Mouse (Mus musculus) erythroid progenitor cell, adult 5-6 weeks (primary cell): ENCODE measurements around the gene Brca2. TPM values are rescaled to one million over a fixed set of nuclear protein-coding genes. Genes with fewer than 3 reads are reported as not detected.

Source experiments
- ATAC-seq: replicated peaks from 2 replicates; pipeline ENCODE4 v1.8.0; 2016; ENCODE audit warnings: moderate number of reproducible peaks, mild to moderate bottlenecking, moderate TSS enrichment, inconsistent platforms; ENCODE audit not compliant: poor library complexity, low FRiP score, severe bottlenecking
- total RNA-seq, 2 experiments: library from RNA; stranded (forward) in 1 of 2; stranded (reverse) in 1 of 2; fragments of 150-400 nt in 1 of 2; fragments of 186-747, 209-891 nt in 1 of 2; gene quantifications; 2 replicates each; pipeline versions ENCODE4 v1.2.3 to v1.2.4; 2015 to 2017; ENCODE audit warnings: low replicate concordance in 2 of 2

The Brca2 gene
- total RNA-seq, 2 experiments from 2014 or later: 141 to 172 TPM

- ATAC-seq: no peak
Measured at GRCm38 (mm10) chr5:150561376-150561775, 38.9 kb downstream of the Brca2 start.

DNA sequence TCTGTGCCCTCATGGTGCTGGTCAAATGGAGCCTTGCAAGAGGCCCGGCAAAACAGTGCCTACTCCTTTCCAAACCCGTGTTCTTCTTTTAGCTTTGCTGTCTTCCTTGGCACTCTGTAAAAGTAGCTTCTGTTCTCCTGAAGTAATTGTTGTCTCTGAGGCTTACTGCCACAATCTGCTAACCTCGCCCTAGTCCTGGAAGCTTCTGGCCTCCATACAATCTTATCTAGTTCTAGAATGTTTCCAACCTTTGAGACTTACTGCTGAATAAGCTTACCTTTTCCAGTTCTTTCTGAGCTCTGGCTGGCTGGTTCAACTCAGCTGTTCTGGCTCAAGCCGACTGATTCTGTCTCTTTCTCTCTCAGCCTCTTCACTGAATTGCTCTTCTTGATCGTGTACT is 39.4 kb downstream of the Brca2 start:
- no peak for ATAC-seq

- ATAC-seq: no peak
Measured at GRCm38 (mm10) chr5:150564426-150564825, 42.0 kb downstream of the Brca2 start.

DNA sequence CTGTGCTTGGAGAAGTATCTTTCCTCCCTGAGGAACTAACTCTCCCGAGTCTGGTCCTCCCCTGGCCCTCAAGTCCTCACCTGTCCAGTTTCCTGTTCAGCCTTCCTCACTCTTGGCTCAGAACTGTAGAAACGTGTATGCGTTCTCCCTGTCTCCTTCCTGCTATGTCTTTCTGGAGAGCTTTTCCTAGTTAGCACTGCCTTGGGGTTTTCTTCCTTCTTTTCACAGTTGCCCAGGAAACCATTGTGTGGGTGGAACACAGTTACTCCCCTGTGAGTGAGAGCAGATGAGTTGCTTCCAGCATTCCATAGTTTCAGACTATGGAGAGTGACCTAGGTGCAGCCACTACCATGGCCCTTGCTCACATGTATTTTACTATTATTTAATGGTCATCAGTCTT is 43.8 kb downstream of the Brca2 start:
- no peak for ATAC-seq

DNA sequence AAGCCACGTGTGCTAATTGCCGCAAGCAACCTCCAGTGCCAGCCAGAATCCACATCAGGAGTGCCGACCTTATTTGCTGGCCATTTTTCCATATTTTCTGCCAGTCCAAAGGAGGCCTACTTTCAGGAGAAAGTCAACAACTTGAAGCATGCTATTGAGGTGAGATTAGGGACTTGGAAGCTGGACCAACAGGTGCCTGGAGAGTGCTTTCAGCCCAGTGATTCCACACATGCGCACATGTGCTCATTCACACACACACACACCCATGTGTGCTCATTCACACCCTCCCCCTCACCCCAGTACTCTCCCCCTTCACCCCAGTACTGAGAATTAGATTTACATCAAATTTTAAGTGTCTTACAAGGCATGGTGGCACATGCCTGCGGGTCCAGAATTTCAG is 44.5 kb downstream of the Brca2 start:
- ATAC-seq: no peak

DNA sequence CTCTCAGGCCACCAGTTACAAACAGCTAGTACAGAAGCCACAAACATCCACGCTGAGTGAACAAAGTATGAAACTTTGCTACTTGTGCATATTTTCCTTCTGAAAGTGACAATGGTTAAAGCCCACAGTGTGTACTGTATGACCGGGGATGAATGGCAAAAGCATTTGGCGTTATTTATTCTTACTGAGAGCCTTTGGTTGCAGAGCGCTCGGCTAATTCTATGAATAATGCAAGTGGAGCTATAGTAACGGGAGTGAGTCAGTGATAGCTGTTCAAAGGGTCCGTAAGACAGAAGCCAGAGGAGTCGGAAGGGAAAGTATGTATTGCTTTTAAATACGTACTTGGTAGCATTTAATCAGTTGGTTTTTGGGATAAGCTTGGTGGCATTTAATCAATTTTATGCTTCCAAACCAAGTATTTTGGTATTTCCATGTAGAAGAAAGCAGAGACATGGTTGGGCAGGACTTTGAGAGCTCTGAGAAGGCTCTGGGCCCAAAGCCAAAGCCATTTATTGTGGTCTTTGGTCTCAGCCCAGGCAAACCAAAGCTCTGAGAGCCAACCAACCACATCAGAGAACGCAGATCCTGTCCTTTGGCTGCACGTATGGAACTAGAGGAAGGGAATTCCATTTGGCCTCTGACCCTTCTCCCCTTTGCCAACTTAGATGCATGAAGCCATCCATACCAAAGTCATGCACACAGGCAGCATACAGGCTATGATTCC is 48.2 kb downstream of the Brca2 start:
- ATAC-seq: no peak

DNA sequence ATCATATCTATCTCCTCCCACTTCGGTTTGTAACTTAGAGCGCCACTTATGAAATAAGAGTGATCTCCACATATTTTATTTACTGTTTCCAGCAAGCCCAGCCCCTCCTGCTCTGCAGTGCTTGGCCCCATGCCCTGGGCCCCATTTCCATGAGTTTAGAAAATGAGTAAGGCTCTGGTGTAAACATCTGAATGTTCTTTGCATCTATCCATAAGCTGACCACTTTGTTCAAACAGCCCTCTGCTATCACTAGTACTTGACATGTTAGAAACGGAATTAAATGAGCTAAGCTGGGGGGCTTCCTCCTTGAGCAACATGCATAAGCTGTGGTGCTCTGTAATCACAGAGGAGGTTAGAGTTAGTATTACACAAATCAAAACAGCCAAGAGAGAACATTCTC is 52.0 kb downstream of the Brca2 start:
- ATAC-seq: no peak

- no peak for ATAC-seq
Measured at GRCm38 (mm10) chr5:150574885-150575284, 52.5 kb downstream of the Brca2 start.

GRCm38 (mm10) chr5:150576832-150577231 is 54.4 kb downstream of the Brca2 start:
- ATAC-seq: no peak

GRCm38 (mm10) chr5:150578613-150579171 is 56.3 kb downstream of the Brca2 start:
- ATAC-seq: peak; percentile 87

- ATAC-seq: no peak
Measured at GRCm38 (mm10) chr5:150581180-150581579, 58.8 kb downstream of the Brca2 start.

DNA sequence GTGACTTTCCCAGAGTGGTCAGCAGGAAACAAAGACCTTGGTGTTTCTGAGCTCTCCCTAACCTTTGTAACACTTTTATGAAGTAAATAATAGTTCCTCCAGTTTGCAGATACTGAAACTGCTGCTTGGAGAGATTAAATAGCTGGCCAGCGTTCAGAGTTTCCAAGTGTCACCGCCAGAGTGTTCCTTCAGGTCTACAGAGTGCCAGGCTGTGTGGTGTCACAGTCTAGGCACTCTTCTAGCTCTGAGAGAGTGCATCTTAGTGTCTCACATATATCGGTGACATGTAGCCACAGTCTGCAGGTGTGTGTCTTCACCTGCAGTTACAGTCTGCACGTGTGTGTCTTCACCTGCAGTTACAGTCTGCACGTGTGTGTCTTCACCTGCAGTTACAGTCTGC is 60.8 kb downstream of the Brca2 start:
- ATAC-seq: no peak

DNA sequence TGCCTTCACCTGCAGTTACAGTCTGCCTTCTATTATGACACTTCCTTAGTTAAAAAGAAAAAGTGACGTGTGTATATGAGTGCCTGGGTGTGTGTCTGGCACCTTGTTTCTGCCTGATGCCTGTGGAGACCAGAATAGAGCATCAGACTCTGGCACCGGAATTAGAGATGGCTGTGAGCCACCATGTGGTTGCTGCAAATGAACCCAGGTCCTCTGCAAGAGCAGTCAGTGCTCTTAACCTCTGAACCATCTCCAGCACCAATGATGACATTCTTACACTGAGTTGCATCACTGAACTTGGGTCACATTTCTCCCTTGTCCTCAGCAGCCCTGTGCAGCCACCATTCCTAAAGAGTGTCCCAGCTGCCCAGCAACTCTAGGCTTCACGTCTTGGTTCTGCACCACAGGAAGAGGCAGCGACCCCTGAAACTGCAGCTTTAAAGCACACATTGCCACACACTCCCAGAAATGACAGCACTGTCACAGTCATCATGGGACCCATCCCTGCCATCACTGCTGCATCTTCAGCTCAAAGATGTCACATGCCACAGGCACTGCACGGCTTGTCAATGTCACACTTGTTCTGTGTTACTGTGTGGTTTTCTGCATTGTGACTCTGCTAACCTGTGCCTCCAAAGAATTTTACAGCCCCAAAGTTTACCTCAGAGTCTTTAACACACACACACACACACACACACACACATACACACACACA is 61.3 kb downstream of the Brca2 start:
- no peak for ATAC-seq

- no peak for ATAC-seq
Measured at GRCm38 (mm10) chr5:150584337-150584729, 61.9 kb downstream of the Brca2 start.

GRCm38 (mm10) chr5:150589945-150590344 is 67.5 kb downstream of the Brca2 start:
- ATAC-seq: no peak

- no peak for ATAC-seq
Measured at GRCm38 (mm10) chr5:150592186-150592903, 69.9 kb downstream of the Brca2 start.

DNA sequence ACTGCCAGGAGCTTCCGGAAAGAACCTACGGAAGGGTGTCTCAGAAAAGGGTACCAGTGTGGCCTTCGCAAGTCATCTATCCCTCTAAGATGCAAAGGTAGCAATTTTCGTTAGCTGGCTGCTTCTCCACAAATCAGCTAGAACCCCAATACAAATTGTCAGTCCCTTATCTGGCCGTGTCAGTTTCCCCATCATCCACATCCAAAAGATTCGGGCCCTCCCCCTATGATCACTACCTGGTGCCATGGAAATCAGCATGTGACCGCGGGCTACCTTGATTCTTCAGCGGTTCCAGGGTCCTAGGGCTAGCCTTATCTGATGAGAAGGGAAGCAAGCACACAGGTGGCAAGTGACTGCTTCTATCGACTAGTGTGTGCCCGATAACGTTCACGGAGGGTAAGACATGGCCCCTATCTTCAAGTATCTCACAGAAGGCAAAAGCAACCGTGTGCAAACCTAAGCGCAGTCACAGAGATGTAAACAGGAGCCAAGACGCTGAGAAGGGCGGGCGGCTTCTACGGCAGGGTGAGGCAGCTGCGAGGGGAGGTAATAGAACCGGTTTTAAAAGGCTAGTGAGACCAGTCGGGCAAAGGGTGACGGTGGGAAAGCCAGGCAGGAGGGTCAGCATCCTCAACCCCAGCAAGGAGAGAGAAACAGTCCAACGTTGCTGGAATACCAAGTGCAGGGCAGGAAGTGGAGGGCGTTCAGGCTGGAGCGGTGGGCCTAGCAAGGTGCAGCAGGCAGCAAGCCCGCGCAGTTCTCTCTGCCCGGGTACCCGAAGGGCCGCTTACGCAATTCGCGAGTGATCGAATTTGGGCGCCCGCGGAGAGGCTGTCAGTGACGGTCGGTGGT is 70.7 kb downstream of the Brca2 start:
- peak; percentile 70 for ATAC-seq

DNA sequence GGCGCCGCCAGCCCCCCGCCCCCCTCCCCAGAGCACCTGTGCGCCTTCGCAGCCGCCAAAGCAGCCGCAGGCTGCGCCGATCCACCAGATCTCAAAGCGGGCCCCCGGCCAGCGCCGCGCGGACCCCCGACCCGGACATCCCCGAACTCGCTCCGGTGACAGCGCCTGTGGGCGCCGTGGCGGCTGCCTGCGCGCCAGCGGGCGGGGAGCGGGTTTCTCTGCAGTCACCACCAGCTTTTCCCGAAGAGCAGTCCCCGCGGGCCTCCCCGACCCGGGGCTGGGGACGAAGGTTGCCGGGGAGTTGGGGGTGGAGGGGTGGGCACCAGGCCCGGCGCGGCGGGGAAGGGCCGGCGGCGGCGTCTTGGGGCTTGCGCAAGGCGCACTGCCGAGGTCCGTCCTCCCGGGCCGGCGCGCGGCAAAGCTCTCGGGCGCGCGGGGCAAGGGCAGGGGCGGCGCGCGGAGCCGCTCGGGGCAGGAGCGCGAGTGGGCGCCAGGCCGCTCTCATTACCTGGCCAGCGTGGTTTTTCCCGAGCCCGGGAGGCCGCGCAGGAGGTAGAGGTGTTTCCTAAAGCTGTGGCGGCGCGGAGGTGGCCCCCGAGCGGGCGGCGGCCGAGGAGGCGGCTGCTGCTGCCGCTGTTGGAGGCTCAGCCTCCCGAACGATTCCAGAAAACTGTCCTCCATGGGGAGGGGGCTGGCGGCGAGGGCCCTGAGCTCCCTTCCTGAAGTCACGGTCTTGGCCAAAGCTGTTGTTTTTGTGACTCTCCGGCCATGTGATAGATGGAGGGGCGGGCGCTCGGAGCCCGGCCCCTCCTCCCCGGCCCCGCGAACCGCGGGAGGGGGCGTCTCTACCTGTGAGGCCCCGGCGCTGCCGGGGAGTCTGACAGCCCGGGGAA is 71.6 kb downstream of the Brca2 start:
- no peak for ATAC-seq
